Mouse (Mus musculus) hindbrain, postnatal 0 days (tissue): Measurements from ENCODE around the gene Elp4. TPM values are rescaled to one million over a fixed set of nuclear protein-coding genes. Genes with fewer than 3 reads are reported as not detected.

Experiments used
- ATAC-seq: fragments of 200-750 bp; cut with Nextera tagmentation; 2 replicates; pipeline ENCODE4 v1.8.0; 2017; ENCODE audit warnings: mild to moderate bottlenecking, moderate TSS enrichment, moderate library complexity
- DNase-seq: peaks from one replicate; pipeline ENCODE4 v3.0.0-alpha.2; 2015; ENCODE audit warnings: low spot score
- H3K27ac ChIP-seq: fragments of 300-500 bp; sonication (generic); 2 replicates; pipeline ENCODE4 v1.5.1; 2014; ENCODE audit warnings: mild to moderate bottlenecking
- H3K27me3 ChIP-seq: fragments of 300-500 bp; sonication (generic); 2 replicates; pipeline ENCODE4 v1.6.1; 2014; ENCODE audit warnings: low read length, mixed read lengths; ENCODE audit not compliant: insufficient read depth
- H3K36me3 ChIP-seq: fragments of 300-500 bp; sonication (generic); 2 replicates; pipeline ENCODE4 v1.6.1; 2014; ENCODE audit warnings: low read length, mixed read lengths; ENCODE audit not compliant: insufficient read depth
- H3K4me1 ChIP-seq: fragments of 300-500 bp; sonication (generic); 2 replicates; pipeline ENCODE4 v1.6.1; 2014; ENCODE audit warnings: antibody characterized with exemption, low read length, mixed read lengths; ENCODE audit not compliant: insufficient read depth
- H3K4me2 ChIP-seq: fragments of 300-500 bp; sonication (generic); 2 replicates; pipeline ENCODE4 v1.6.1; 2014; ENCODE audit warnings: low read depth, mild to moderate bottlenecking, low read length, moderate library complexity, mixed read lengths
- H3K4me3 ChIP-seq: fragments of 300-500 bp; sonication (generic); 2 replicates; pipeline ENCODE4 v1.5.1; 2014; ENCODE audit warnings: low read length
- H3K9ac ChIP-seq: fragments of 300-500 bp; sonication (generic); replicated peaks from 2 replicates; pipeline ENCODE4 v1.6.1; 2014; ENCODE audit warnings: mild to moderate bottlenecking, low read length, moderate library complexity, mixed read lengths
- H3K9me3 ChIP-seq: fragments of 300-500 bp; sonication (generic); 2 replicates; pipeline ENCODE4 v1.6.1; 2016; ENCODE audit warnings: low read length, mixed read lengths
- CTCF ChIP-seq: IDR thresholded peaks from 2 replicates; pipeline ENCODE4 v1.5.1; 2016; ENCODE audit warnings: antibody characterized with exemption, control low read depth, low read depth
- WGBS: fragments of 180-500 bp; shearing (Covaris S2); extraction: QIAGEN DNeasy Blood & Tissue Kit; methylation state at CpG from one replicate; pipeline ENCODE4 v1.1.7; 2014; 5-methylcytosine and 5-hydroxymethylcytosine counted together
- polyA plus RNA-seq: library from polyadenylated mRNA; unstranded; fragments of >200 nt; fragmentation: Nextera tagmentation; extraction: Ambion mirVana; gene quantifications from 2 replicates; pipeline ENCODE4 v1.2.1, GENCODE M21; 2015
- total RNA-seq: library from RNA; depleted of rRNA; stranded (reverse); fragments of >200 nt; gene quantifications from 2 replicates; pipeline ENCODE4 v1.2.3, GENCODE M21; 2014; rRNA removed

The Elp4 gene
- total RNA-seq, result 15.9 and 22.8 TPM in 2 replicates
- 31.0 and 35.1 TPM in 2 replicates for polyA plus RNA-seq

DNA sequence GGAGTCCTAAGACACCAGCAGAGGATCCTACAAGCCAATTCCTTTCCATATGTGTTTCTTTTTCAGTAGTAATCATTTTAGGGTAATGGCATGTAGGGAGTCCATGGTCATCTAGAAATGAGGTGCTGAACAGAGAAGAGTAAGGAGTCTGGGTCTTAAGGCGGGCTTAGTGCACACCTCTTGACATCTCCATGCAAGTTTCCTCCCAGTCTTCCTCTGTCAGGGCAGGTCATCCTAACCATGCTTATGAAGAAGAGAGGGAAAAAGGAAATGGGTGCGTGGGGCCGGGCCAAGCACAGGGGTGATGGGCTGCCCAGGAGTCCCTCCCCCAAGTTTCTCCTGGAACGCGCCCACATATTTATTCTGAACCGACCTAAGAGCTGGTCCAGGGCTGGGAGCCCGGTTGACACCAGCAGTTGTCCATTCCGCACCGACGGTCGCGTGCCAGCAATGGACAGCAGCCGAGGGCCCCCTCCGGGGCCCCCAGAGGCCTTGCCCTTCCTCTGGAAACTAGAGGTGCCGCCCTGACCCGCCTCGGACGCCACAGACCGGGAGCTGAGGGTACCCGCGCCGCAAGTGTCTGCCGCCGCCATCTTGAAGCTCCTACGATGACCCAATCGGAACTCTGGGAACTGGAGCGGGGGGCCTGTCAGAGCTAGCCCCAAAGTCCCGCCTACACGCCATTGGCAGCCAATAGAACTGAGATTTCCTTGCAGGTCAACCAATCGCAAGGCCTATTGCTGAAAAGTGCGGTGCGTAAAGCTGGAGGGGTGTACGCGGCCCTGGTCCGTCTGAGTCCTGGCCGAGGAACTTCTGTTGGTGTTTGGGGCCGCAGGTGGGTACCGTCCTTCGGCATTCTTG is at the start of gene Elp4, which contains the start of gene Immp1l:
TSS of gene Elp4 (minus strand) at position 669 of the 861 bp plus-strand sequence.
TSS of gene Immp1l (plus strand) at position 743 of the 861 bp plus-strand sequence.
- Histone ChIP-seq H3K27ac (peak within 1 kb of the TSS; percentile 68; the same call in 1 of the 2 replicates), H3K9me3 (no peaks in the 10 kb centered on the region), H3K9ac (peak within 1 kb of the TSS; percentile 67), H3K27me3 (no peaks in the 10 kb centered on the region), H3K36me3 (no peaks in the 10 kb centered on the region), H3K4me3 (peak within 1 kb of the TSS; percentile 70), H3K4me2 (peak within 1 kb of the TSS; percentile 74), H3K4me1 (no peaks in the 10 kb centered on the region)
- peak; percentile 98 for DNase-seq
- ATAC-seq, result peak; percentile 100
- TF ChIP-seq CTCF, result no peak
- WGBS, result 2% methylated on average over 39 of the region's 39 CpGs

DNA sequence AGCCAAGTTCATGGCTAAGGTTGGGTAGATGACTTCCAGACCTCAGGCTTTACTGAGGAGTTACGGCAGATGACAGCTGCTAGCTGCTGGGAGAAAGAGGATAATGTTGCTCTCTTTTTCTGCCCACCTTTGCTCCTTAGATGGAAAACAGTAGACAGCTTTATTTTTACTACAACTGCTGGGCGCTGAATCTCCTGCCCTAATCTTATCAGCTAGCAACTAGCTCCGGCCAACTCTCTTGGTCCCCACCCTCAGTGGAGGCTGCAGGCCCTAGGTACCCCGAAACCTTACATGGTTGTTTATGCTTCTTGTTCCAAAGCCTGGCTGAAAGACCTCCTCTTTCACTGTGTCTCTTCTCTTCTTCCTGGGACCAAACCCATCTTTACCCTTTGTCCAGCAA is 49.5 kb upstream of the Elp4 start:
- H3K4me3 ChIP-seq, result no peak overlapping the region
- no peak for TF ChIP-seq CTCF
- H3K36me3 ChIP-seq, result no peaks in the 10 kb centered on the region
- 94% methylated on average over 4 of the region's 4 CpGs for WGBS
- H3K27me3 ChIP-seq, result no peaks in the 10 kb centered on the region
- H3K27ac ChIP-seq, result no peak overlapping the region
- H3K4me1 ChIP-seq, result no peaks in the 10 kb centered on the region
- ATAC-seq, result no peak
- DNase-seq, result no peak
- H3K9me3 ChIP-seq, result no peaks in the 10 kb centered on the region
- H3K9ac ChIP-seq, result no peak overlapping the region
- no peak overlapping the region for H3K4me2 ChIP-seq

GRCm38 (mm10) chr2:105951350-105951940 is 47.1 kb upstream of the Elp4 start:
- no peak overlapping the region for H3K27ac ChIP-seq
- no peak overlapping the region for H3K4me3 ChIP-seq
- H3K9ac ChIP-seq, result no peak overlapping the region
- no peak for ATAC-seq
- no peak overlapping the region for H3K4me2 ChIP-seq
- H3K27me3 ChIP-seq, result no peaks in the 10 kb centered on the region
- H3K36me3 ChIP-seq, result no peaks in the 10 kb centered on the region
- 83% methylated on average over 1 of the region's 1 CpGs for WGBS
- DNase-seq, result no peak
- no peak for TF ChIP-seq CTCF
- H3K9me3 ChIP-seq, result no peaks in the 10 kb centered on the region
- no peaks in the 10 kb centered on the region for H3K4me1 ChIP-seq

- WGBS, result 97% methylated on average over 2 of the region's 2 CpGs
- no peak overlapping the region for H3K9ac ChIP-seq
- no peak for TF ChIP-seq CTCF
- no peak overlapping the region for H3K4me2 ChIP-seq
- no peak overlapping the region for H3K4me3 ChIP-seq
- H3K27ac ChIP-seq, result no peak overlapping the region
- ATAC-seq (no peak), DNase-seq (no peak)
- H3K4me1 ChIP-seq, result no peaks in the 10 kb centered on the region
- no peaks in the 10 kb centered on the region for H3K36me3 ChIP-seq
- H3K9me3 ChIP-seq, result no peaks in the 10 kb centered on the region
- H3K27me3 ChIP-seq, result no peaks in the 10 kb centered on the region
Measured at GRCm38 (mm10) chr2:105950131-105950530, 45.8 kb upstream of the Elp4 start.

GRCm38 (mm10) chr2:105917623-105918346 is 13.4 kb upstream of the Elp4 start:
- 63% methylated on average over 5 of the region's 5 CpGs for WGBS
- ATAC-seq, result 0 out of 2 replicates have a peak, but pooled peaks have one; percentile 51
- Histone ChIP-seq H3K4me1 (no peaks in the 10 kb centered on the region), H3K4me2 (no peak overlapping the region), H3K4me3 (no peak overlapping the region), H3K27ac (no peak overlapping the region), H3K9ac (no peak overlapping the region), H3K36me3 (no peaks in the 10 kb centered on the region), H3K27me3 (no peaks in the 10 kb centered on the region), H3K9me3 (no peaks in the 10 kb centered on the region)
- DNase-seq, result peak; percentile 29
- no peak for TF ChIP-seq CTCF

DNA sequence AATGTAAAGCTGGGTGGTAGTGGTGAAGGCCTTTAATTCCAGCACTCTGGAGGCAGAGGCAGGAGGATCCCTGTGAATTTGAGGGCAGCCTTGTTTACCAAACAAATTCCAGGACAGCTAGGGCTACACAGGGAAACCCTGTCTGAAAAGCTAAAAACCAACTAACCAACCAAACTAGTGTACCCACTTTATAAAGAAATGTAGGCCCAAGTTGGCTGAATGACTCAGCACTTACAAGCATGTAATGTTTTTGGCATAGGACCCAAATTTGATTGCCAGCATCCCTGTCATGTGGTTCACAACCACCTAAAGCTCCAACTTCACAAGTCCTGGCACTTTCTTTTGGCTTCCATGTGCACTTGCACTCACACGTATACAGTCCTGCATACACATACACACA is 12.3 kb upstream of the Elp4 start:
- Histone ChIP-seq H3K9me3 (no peaks in the 10 kb centered on the region), H3K4me3 (no peak overlapping the region), H3K27me3 (no peaks in the 10 kb centered on the region), H3K9ac (no peak overlapping the region), H3K36me3 (no peaks in the 10 kb centered on the region), H3K27ac (no peak overlapping the region), H3K4me2 (no peak overlapping the region), H3K4me1 (no peaks in the 10 kb centered on the region)
- ATAC-seq (no peak), DNase-seq (peak; percentile 33)
- TF ChIP-seq CTCF, result no peak
- WGBS, result 93% methylated on average over 1 of the region's 1 CpGs
